Mouse (Mus musculus): ENCODE data around the gene Smim6. TPM values are rescaled to one million over a fixed set of nuclear protein-coding genes. Genes with fewer than 3 reads are reported as not detected.

Smim6 gene
- polyA plus RNA-seq, 1 experiment from 2014 or later = 57.0 TPM

- no peak for ATAC-seq (ENCODE audit: insufficient read depth, low FRiP score)
- Histone ChIP-seq H3K4me2 (ENCODE audit: low read depth, low read length) (no peak overlapping the region), H3K36me3 (ENCODE audit: control insufficient read depth, insufficient read depth, low read length) (no peaks in the 10 kb centered on the region), H3K9ac (ENCODE audit: low read length) (no peak overlapping the region), H3K4me3 (replicated peaks; ENCODE audit: low read length) (no peak overlapping the region), H3K4me1 (ENCODE audit: control insufficient read depth, insufficient read depth, low read length) (0 out of 2 replicates have a peak, but pooled peaks cover 3% of the 10 kb centered on the region), H3K27me3 (ENCODE audit: control insufficient read depth, insufficient read depth, low read length) (no peaks in the 10 kb centered on the region), H3K9me3 (replicated peaks; ENCODE audit: control insufficient read depth, low read length) (no peaks in the 10 kb centered on the region), H3K27ac (ENCODE audit: low read length) (no peak overlapping the region)
- WGBS = 37% methylated on average over 15 of the region's 17 CpGs
Observed at GRCm38 (mm10) chr11:115883251-115883650, 28.6 kb upstream of the Smim6 start.

DNA sequence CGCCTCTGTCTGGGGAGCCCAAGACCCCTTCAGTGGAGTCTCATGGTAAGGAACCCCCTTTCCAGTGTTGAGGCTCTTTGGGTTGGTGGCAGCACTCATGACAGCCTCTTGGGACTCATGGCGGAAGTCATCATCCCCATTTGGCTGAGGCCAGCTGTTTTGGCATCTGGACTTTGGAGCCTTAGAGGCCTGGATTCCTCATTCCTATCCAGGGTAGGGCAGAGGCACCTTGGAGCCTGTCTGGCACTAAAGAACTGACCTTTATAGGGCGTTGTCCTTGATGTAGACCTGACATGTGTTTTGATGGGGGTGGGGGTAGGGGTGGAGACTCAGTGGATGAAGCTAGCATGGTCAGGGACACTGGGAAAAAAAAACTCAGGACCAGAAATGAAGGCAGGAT, 27.5 kb upstream of the Smim6 start:
- Histone ChIP-seq H3K4me1 (ENCODE audit: control insufficient read depth, insufficient read depth, low read length) (0 out of 2 replicates have a peak, but pooled peaks cover 3% of the 10 kb centered on the region), H3K9me3 (replicated peaks; ENCODE audit: control insufficient read depth, low read length) (no peaks in the 10 kb centered on the region), H3K9ac (ENCODE audit: low read length) (no peak overlapping the region), H3K27me3 (ENCODE audit: control insufficient read depth, insufficient read depth, low read length) (no peaks in the 10 kb centered on the region), H3K4me2 (ENCODE audit: low read depth, low read length) (no peak overlapping the region), H3K27ac (ENCODE audit: low read length) (no peak overlapping the region), H3K4me3 (replicated peaks; ENCODE audit: low read length) (no peak overlapping the region), H3K36me3 (ENCODE audit: control insufficient read depth, insufficient read depth, low read length) (no peaks in the 10 kb centered on the region)
- ATAC-seq (ENCODE audit: insufficient read depth, low FRiP score) = peak; percentile 45; the same call in 1 of the 2 replicates
- 86% methylated on average over 3 of the region's 3 CpGs for WGBS

DNA sequence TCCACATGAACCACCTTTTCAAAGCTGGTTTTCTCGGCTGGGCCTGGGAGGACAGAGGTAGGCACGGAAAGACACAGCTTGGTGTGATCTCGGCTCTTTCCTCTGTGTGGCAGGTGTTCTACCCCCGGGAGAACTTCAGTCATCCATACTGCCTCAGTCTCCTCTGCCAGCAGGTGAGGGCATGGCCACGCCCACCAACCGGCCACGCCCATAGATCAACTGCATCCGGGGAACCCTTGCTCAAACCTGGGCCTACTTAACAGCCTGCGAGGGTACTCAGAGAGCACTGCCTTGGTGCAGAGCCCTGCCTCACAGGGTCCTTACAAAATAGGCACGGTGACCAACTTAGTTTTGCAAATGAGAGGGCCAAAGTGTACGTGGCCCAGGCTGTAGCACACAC, 26.5 kb upstream of the Smim6 start:
- Histone ChIP-seq H3K36me3 (ENCODE audit: control insufficient read depth, insufficient read depth, low read length) (no peaks in the 10 kb centered on the region), H3K4me2 (ENCODE audit: low read depth, low read length) (no peak overlapping the region), H3K4me1 (ENCODE audit: control insufficient read depth, insufficient read depth, low read length) (0 out of 2 replicates have a peak, but pooled peaks cover under 1% of the 10 kb centered on the region), H3K27me3 (ENCODE audit: control insufficient read depth, insufficient read depth, low read length) (no peaks in the 10 kb centered on the region), H3K27ac (ENCODE audit: low read length) (no peak overlapping the region), H3K9ac (ENCODE audit: low read length) (no peak overlapping the region), H3K9me3 (replicated peaks; ENCODE audit: control insufficient read depth, low read length) (no peaks in the 10 kb centered on the region), H3K4me3 (replicated peaks; ENCODE audit: low read length) (no peak overlapping the region)
- 66% methylated on average over 11 of the region's 11 CpGs for WGBS
- ATAC-seq (ENCODE audit: insufficient read depth, low FRiP score) = no peak

GRCm38 (mm10) chr11:115886446-115886845, 25.4 kb upstream of the Smim6 start:
- no peak for ATAC-seq (ENCODE audit: insufficient read depth, low FRiP score)
- no peak overlapping the region for H3K27ac ChIP-seq (ENCODE audit: low read length)
- H3K4me1 ChIP-seq (ENCODE audit: control insufficient read depth, insufficient read depth, low read length) = no peaks in the 10 kb centered on the region
- no peak overlapping the region for H3K4me3 ChIP-seq (replicated peaks; ENCODE audit: low read length)
- H3K4me2 ChIP-seq (ENCODE audit: low read depth, low read length) = no peak overlapping the region
- WGBS = 87% methylated on average over 11 of the region's 11 CpGs
- no peaks in the 10 kb centered on the region for H3K9me3 ChIP-seq (replicated peaks; ENCODE audit: control insufficient read depth, low read length)
- no peaks in the 10 kb centered on the region for H3K27me3 ChIP-seq (ENCODE audit: control insufficient read depth, insufficient read depth, low read length)
- H3K36me3 ChIP-seq (ENCODE audit: control insufficient read depth, insufficient read depth, low read length) = no peaks in the 10 kb centered on the region
- no peak overlapping the region for H3K9ac ChIP-seq (ENCODE audit: low read length)

DNA sequence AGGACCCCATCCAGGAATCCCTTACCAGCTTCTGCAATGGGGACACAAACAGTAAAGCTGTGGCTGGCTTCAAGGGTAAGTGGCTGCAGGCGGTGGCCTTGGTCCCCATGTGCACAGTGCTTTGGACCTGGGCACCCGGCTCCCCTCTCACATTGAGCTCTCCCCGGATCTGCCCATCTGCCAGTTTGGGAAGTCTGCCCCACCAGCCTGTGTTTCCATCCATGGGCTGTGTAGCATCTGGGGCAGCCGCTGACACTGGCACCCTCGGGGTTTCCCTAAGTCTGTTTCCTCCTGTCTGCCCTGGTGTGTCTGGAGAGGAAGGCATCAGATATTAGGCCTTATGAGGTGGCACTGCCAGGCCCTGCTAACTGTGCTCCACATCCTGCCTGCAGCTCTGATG, 23.8 kb upstream of the Smim6 start:
- H3K4me3 ChIP-seq (replicated peaks; ENCODE audit: low read length) = no peak overlapping the region
- H3K4me2 ChIP-seq (ENCODE audit: low read depth, low read length) = no peak overlapping the region
- H3K9me3 ChIP-seq (replicated peaks; ENCODE audit: control insufficient read depth, low read length) = no peaks in the 10 kb centered on the region
- H3K27me3 ChIP-seq (ENCODE audit: control insufficient read depth, insufficient read depth, low read length) = no peaks in the 10 kb centered on the region
- ATAC-seq (ENCODE audit: insufficient read depth, low FRiP score) = no peak
- H3K9ac ChIP-seq (ENCODE audit: low read length) = no peak overlapping the region
- no peaks in the 10 kb centered on the region; the same call in 1 of the 2 replicates for H3K4me1 ChIP-seq (ENCODE audit: control insufficient read depth, insufficient read depth, low read length)
- no peak overlapping the region for H3K27ac ChIP-seq (ENCODE audit: low read length)
- 87% methylated on average over 5 of the region's 5 CpGs for WGBS
- peaks cover under 1% of the 10 kb centered on the region; the same call in 1 of the 2 replicates for H3K36me3 ChIP-seq (ENCODE audit: control insufficient read depth, insufficient read depth, low read length)

- H3K36me3 ChIP-seq (ENCODE audit: control insufficient read depth, insufficient read depth, low read length) = peaks cover 4% of the 10 kb centered on the region; the same call in 1 of the 2 replicates
- no peak overlapping the region for H3K9ac ChIP-seq (ENCODE audit: low read length)
- H3K9me3 ChIP-seq (replicated peaks; ENCODE audit: control insufficient read depth, low read length) = no peaks in the 10 kb centered on the region
- H3K4me1 ChIP-seq (ENCODE audit: control insufficient read depth, insufficient read depth, low read length) = no peaks in the 10 kb centered on the region; the same call in 1 of the 2 replicates
- no peaks in the 10 kb centered on the region for H3K27me3 ChIP-seq (ENCODE audit: control insufficient read depth, insufficient read depth, low read length)
- H3K4me2 ChIP-seq (ENCODE audit: low read depth, low read length) = no peak overlapping the region
- no peak overlapping the region for H3K27ac ChIP-seq (ENCODE audit: low read length)
- 82% methylated on average over 6 of the region's 6 CpGs for WGBS
- no peak for ATAC-seq (ENCODE audit: insufficient read depth, low FRiP score)
- H3K4me3 ChIP-seq (replicated peaks; ENCODE audit: low read length) = no peak overlapping the region
Observed at GRCm38 (mm10) chr11:115889159-115889558, 22.7 kb upstream of the Smim6 start.

GRCm38 (mm10) chr11:115892213-115892612, 19.6 kb upstream of the Smim6 start:
- Histone ChIP-seq H3K4me3 (replicated peaks; ENCODE audit: low read length) (no peak overlapping the region), H3K9me3 (replicated peaks; ENCODE audit: control insufficient read depth, low read length) (no peaks in the 10 kb centered on the region), H3K27ac (ENCODE audit: low read length) (no peak overlapping the region), H3K4me2 (ENCODE audit: low read depth, low read length) (no peak overlapping the region), H3K9ac (ENCODE audit: low read length) (no peak overlapping the region), H3K36me3 (ENCODE audit: control insufficient read depth, insufficient read depth, low read length) (peaks cover 4% of the 10 kb centered on the region; the same call in 1 of the 2 replicates), H3K27me3 (ENCODE audit: control insufficient read depth, insufficient read depth, low read length) (no peaks in the 10 kb centered on the region), H3K4me1 (ENCODE audit: control insufficient read depth, insufficient read depth, low read length) (no peaks in the 10 kb centered on the region; the same call in 1 of the 2 replicates)
- WGBS = 62% methylated on average over 6 of the region's 6 CpGs
- ATAC-seq (ENCODE audit: insufficient read depth, low FRiP score) = no peak

DNA sequence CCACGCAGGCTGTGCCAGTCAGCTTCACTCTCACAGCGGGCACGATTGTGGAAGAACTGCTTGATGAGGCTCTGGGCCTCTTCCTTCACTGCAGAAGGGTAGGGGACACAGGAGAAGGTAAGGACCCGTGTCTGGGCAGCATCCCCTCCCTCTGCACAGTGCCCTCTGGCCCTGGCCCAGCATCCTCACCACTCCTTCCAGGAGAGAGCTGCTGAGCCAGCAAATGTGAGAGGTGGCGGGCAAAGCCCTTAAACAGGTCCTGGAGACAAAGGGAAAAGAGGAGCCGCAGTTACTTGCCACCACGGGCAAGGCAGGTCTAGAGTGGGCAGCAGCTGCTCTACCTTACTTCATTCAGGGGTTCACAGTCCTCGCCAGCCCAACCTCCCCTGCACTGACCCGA, 18.7 kb upstream of the Smim6 start:
- Histone ChIP-seq H3K4me1 (ENCODE audit: control insufficient read depth, insufficient read depth, low read length) (no peaks in the 10 kb centered on the region; the same call in 1 of the 2 replicates), H3K27ac (ENCODE audit: low read length) (no peak overlapping the region), H3K4me2 (ENCODE audit: low read depth, low read length) (no peak overlapping the region), H3K9ac (ENCODE audit: low read length) (no peak overlapping the region), H3K4me3 (replicated peaks; ENCODE audit: low read length) (no peak overlapping the region), H3K27me3 (ENCODE audit: control insufficient read depth, insufficient read depth, low read length) (no peaks in the 10 kb centered on the region), H3K36me3 (ENCODE audit: control insufficient read depth, insufficient read depth, low read length) (peaks cover 4% of the 10 kb centered on the region; the same call in 1 of the 2 replicates), H3K9me3 (replicated peaks; ENCODE audit: control insufficient read depth, low read length) (no peaks in the 10 kb centered on the region)
- ATAC-seq (ENCODE audit: insufficient read depth, low FRiP score) = no peak
- WGBS = 89% methylated on average over 9 of the region's 9 CpGs

GRCm38 (mm10) chr11:115894755-115895520, 16.9 kb upstream of the Smim6 start:
- Histone ChIP-seq H3K9ac (ENCODE audit: low read length) (no peak overlapping the region), H3K4me1 (ENCODE audit: control insufficient read depth, insufficient read depth, low read length) (peaks cover 10% of the 10 kb centered on the region), H3K27ac (ENCODE audit: low read length) (no peak overlapping the region), H3K27me3 (ENCODE audit: control insufficient read depth, insufficient read depth, low read length) (no peaks in the 10 kb centered on the region), H3K36me3 (ENCODE audit: control insufficient read depth, insufficient read depth, low read length) (peaks cover 4% of the 10 kb centered on the region; the same call in 1 of the 2 replicates), H3K4me3 (replicated peaks; ENCODE audit: low read length) (no peak overlapping the region), H3K4me2 (ENCODE audit: low read depth, low read length) (no peak overlapping the region), H3K9me3 (replicated peaks; ENCODE audit: control insufficient read depth, low read length) (no peaks in the 10 kb centered on the region)
- ATAC-seq (ENCODE audit: insufficient read depth, low FRiP score) = no peak
- 72% methylated on average over 14 of the region's 14 CpGs for WGBS

All from stomach, embryonic 16.5 days (tissue).